Mouse (Mus musculus) kidney, embryonic 16.5 days (tissue): ENCODE data around the gene Skap1. TPM values are rescaled to one million over a fixed set of nuclear protein-coding genes. Genes with fewer than 3 reads are reported as not detected.

ENCODE experiments used
- ATAC-seq: fragments of 200-750 bp; cut with Nextera tagmentation; 2 replicates; pipeline ENCODE4 v1.8.0; 2017; ENCODE audit warnings: moderate TSS enrichment; ENCODE audit not compliant: low FRiP score, low TSS enrichment
- H3K27ac ChIP-seq: fragments of 300-500 bp; sonication (generic); 2 replicates; pipeline ENCODE4 v1.5.1; 2014; ENCODE audit warnings: low read length
- H3K27me3 ChIP-seq: fragments of 300-500 bp; sonication (generic); 2 replicates; pipeline ENCODE4 v1.6.1; 2014; ENCODE audit warnings: low read length, control low read depth, mixed read lengths; ENCODE audit not compliant: insufficient read depth
- H3K36me3 ChIP-seq: fragments of 300-500 bp; sonication (generic); 2 replicates; pipeline ENCODE4 v1.6.1; 2014; ENCODE audit warnings: low read length, control low read depth, mixed read lengths; ENCODE audit not compliant: insufficient read depth
- H3K4me1 ChIP-seq: fragments of 300-500 bp; sonication (generic); 2 replicates; pipeline ENCODE4 v1.6.1; 2014; ENCODE audit warnings: low read length, control low read depth, mixed read lengths; ENCODE audit not compliant: insufficient read depth
- H3K4me2 ChIP-seq: fragments of 300-500 bp; sonication (generic); replicated peaks from 2 replicates; pipeline ENCODE4 v1.6.1; 2014; ENCODE audit warnings: low read depth, low read length
- H3K4me3 ChIP-seq: fragments of 300-500 bp; sonication (generic); 2 replicates; pipeline ENCODE4 v1.5.1; 2014; ENCODE audit warnings: mild to moderate bottlenecking, low read length
- H3K9ac ChIP-seq: fragments of 300-500 bp; sonication (generic); replicated peaks from 2 replicates; pipeline ENCODE4 v1.6.1; 2014; ENCODE audit warnings: low read length
- H3K9me3 ChIP-seq: fragments of 300-500 bp; sonication (generic); 2 replicates; pipeline ENCODE4 v1.6.1; 2016; ENCODE audit warnings: low read length, control low read depth
- WGBS: fragments of 180-500 bp; shearing (Covaris S2); extraction: QIAGEN DNeasy Blood & Tissue Kit; methylation state at CpG from one replicate; pipeline ENCODE4 v1.1.7; 2014; 5-methylcytosine and 5-hydroxymethylcytosine counted together
- polyA plus RNA-seq: library from polyadenylated mRNA; unstranded; fragments of >200 nt; fragmentation: Nextera tagmentation; extraction: Ambion mirVana; gene quantifications from 2 replicates; pipeline ENCODE4 v1.2.1, GENCODE M21; 2015

The Skap1 gene
- polyA plus RNA-seq, 1 experiment from 2014 or later = 10.1 TPM

GRCm38 (mm10) chr11:96805606-96806005 is 341.2 kb downstream of the Skap1 start:
- 95% methylated on average over 5 of the region's 5 CpGs for WGBS
- Histone ChIP-seq H3K27me3 (no peaks in the 10 kb centered on the region), H3K4me3 (no peak overlapping the region), H3K27ac (no peak overlapping the region), H3K4me1 (no peaks in the 10 kb centered on the region), H3K4me2 (no peak overlapping the region), H3K36me3 (peaks cover 80% of the 10 kb centered on the region), H3K9ac (no peak overlapping the region), H3K9me3 (no peaks in the 10 kb centered on the region)
- ATAC-seq = no peak

- Histone ChIP-seq H3K4me2 (no peak overlapping the region), H3K27ac (no peak overlapping the region), H3K9ac (no peak overlapping the region), H3K4me3 (no peak overlapping the region), H3K9me3 (no peaks in the 10 kb centered on the region), H3K4me1 (no peaks in the 10 kb centered on the region), H3K36me3 (peaks cover 83% of the 10 kb centered on the region), H3K27me3 (no peaks in the 10 kb centered on the region)
- no peak for ATAC-seq
- 68% methylated on average over 1 of the region's 1 CpGs for WGBS
Observed at GRCm38 (mm10) chr11:96808066-96808465, 343.7 kb downstream of the Skap1 start.

Other genes starting within 250 kb of the Skap1 start
- gene Hoxb9, start 193.1 kb upstream of the Skap1 start, polyA plus RNA-seq = 21.5 and 24.5 TPM in 2 replicates
- gene Hoxb8, start 182.7 kb upstream of the Skap1 start, polyA plus RNA-seq = 9.5 and 12.9 TPM in 2 replicates
- gene Hoxb7, start 178.0 kb upstream of the Skap1 start, polyA plus RNA-seq = 60.9 and 68.3 TPM in 2 replicates
- gene Hoxb6, start 172.1 kb upstream of the Skap1 start, polyA plus RNA-seq = 50.3 and 55.7 TPM in 2 replicates
- 19.2 and 24.3 TPM in 2 replicates for gene Hoxb5, start 161.3 kb upstream of the Skap1 start, polyA plus RNA-seq
- 4.1 and 6.2 TPM in 2 replicates for gene Hoxb4, start 146.3 kb upstream of the Skap1 start, polyA plus RNA-seq
- 3.7 and 4.3 TPM in 2 replicates for gene Hoxb3, start 141.3 kb upstream of the Skap1 start, polyA plus RNA-seq
- 34.4 and 36.1 TPM in 2 replicates for gene Hoxb2, start 114.1 kb upstream of the Skap1 start, polyA plus RNA-seq
- gene Hoxb1, start 98.8 kb upstream of the Skap1 start, polyA plus RNA-seq = 0.08 and 0.12 TPM in 2 replicates